Mouse (Mus musculus): ENCODE results near the gene C2cd2.

DNA sequence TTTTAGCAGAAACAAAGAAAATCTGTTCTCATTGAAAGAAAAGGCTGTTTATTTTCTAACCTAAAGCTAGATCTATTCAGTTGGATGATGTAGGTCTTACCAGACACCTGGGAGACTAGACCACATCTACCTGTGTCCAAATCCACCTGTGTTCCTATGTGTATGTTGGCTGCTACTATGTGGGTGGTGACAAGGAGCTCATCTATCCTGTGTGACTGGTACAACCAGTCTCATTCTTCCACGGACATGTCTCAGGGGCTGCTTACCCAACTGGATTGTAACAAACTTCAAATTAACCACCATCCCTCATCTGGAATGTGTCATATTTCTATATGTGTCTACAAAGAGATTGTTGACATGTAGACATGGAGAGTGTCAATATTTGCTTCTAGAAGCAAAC lies 38.7 kb downstream of the C2cd2 start:
- no peak for TF ChIP-seq CTCF (IDR thresholded peaks at IDR 0.05; ENCODE audit: extremely low read depth, insufficient read depth, insufficient read length, insufficient replicate concordance)
- TF ChIP-seq POLR2A (IDR thresholded peaks at IDR 0.05; ENCODE audit: low read depth, low read length), result no peak

All from spleen, adult 2 months (tissue).